Mouse (Mus musculus): ENCODE data around the gene Mab21l3.

The Mab21l3 gene

DNA sequence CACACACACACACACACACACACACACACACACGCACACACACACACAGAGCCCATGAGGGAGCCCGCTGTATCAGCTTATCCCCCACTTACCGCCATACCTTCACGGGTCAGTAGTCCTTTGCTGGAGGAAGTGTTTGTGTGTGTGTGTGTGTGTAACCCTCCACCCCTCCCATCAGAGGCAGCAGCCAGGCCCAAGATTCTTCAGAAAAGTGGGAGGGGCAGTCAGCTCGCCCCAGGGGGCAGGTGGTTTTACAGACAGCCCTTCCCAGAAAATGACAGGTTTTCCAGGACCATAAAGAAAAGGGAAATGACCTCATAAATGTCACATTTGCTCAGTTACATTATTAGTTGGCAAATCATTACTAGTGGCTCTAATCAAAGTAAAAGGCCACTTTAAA lies at the start of gene Mab21l3:
Mab21l3 (minus strand) TSS at position 144 of the 400 bp plus-strand sequence.
- no peak for DNase-seq (ENCODE audit: low spot score)

DNA sequence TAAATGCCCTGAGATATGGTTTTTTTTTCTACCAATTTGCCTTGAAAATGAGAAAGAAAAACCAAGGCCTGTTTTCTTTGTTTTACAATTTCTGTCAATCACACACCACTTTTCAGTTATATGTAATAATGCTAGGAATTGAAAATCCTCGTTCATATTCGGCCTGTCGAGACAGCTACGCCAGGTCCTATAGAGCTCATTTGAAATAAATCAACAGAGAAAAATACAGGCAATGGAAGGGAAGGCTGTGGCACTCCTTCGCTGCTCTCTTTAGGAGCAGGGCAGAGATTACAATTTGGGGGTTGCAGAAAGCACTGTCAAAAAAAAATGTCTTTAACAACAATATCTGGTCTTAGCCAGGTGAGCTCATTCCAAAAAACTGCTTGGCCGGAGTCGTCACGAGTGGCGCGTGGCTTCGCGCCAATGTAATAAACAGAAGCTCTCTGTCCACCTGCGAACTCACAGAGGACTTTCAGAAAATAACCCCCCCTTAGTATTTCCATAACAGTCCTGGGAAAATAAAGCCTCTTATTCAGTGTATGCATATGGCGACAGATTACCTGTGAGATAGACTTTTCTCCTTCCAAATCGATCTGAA lies 48.7 kb upstream of the Mab21l3 start:
- no peak for DNase-seq (ENCODE audit: low spot score)

DNA sequence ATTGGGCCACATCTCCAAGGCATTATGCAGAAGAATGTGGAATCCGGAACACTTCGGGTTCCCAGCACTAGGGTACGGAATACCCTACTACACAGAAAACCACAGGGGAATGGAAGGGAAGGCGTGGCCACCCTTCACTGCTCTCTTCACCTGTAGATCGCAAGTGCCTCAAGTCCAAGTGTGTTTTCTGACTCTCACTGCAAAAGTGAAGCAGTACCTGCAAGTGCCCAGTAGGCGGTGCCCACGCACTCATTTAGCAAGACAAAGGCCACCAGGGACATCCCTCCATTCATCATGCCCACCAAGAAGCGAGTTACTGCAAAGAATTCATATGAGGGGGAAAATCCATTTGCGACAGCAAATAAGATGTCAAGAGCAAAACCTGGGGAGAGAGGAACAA lies 48.1 kb upstream of the Mab21l3 start:
- DNase-seq (ENCODE audit: low spot score), result peak; percentile 60

DNA sequence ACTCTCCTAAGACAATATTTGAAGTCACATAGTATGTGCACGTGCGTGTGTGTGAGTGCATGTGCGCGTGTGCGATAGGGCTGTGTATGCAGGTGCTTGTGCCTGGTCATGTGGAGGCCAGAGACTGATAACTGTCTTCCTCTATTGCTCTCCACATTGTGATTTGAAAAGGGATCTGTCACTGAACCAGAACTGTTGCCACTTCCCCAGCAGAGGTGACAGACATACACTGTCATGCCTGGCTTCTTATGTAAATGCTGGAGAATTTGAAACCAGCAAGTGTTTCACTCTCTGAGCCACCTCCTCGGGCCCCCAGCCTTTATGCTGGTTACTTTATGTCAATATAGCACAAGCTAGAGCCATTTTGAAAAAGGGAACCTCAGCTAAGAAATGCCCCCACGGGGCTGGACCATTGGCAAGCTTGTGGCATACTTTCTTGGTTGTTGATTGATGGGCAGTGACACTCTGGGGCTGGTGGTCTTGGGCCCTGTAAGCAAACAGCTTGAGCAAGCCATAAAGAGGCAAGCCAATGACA lies 46.7 kb upstream of the Mab21l3 start:
- no peak for DNase-seq (ENCODE audit: low spot score)

DNA sequence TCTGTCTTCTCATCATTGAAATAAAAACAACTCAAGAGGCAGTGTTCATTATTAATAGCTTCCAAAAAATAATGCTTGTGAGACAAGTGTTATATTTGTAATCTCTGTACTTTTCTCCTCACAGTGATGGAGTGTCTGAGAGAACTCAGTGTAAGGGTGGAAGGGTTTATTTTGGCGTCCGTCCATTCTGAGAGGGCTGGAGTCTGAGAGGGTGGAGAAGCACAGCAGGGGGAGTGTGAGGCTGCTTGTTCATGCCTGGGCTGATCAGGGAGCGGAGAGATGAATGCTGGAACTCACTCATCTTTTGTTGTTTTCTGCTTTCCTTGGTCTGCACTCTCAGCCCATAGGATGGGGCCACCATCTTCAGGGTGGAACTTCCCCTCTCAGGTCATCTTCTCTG lies 36.8 kb upstream of the Mab21l3 start:
- no peak for DNase-seq (ENCODE audit: low spot score)

DNA sequence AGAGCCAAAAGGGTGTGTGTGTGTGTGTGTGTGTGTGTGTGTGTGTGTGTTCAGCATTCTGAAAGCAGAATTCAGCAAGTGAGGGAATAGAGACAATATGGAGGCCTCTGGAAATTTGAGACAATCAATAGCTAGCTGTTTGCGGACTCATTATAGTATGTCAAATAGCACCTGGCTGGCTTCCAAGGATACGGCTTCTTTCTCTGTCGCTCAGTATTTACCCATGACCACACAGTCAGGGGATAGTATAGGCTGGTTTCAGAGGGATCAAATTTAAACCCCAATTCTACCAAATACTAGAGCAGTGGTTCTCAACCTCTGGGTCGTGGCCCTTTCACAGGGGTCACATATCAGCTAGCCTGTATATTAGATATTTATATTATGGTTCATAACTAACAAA lies 36.3 kb upstream of the Mab21l3 start:
- no peak for DNase-seq (ENCODE audit: low spot score)

DNA sequence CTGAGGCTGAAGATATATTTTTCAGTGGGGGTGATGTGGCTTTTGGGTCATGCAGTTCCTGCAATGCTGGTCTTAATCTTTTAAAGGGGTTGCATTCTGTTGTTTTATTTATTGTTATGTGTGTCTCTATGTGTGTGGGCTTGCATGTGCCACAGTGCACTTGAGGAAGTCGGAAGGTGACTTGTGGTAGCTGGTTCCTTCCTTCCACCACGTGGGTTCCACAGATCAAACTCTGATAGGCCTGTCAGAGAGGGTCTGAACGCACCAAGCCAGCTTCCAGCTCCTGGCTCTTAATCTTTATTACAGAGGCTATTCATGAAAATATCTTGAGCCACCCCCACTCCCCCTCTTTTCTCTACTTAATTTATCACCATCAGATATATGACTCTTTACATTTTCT lies 35.1 kb upstream of the Mab21l3 start:
- no peak for DNase-seq (ENCODE audit: low spot score)

DNA sequence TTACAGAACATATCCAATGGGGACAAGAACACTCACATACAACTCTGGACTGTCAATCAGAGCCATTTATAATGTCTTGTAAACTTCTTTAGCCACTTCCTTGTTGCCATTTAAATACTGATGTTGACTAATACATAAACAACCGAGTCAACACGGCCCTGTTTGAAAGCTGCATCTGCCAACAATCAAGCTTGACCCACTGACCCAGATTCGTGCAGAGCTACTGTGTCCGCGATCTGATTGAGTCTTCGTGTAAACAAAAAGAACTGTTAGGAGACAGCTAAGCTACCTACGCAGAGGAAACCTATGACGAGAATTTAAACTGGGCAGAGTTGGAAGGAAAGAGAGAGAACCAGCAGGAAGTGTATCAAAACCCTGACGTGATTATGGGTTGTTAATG lies 33.0 kb upstream of the Mab21l3 start:
- no peak for DNase-seq (ENCODE audit: low spot score)

DNA sequence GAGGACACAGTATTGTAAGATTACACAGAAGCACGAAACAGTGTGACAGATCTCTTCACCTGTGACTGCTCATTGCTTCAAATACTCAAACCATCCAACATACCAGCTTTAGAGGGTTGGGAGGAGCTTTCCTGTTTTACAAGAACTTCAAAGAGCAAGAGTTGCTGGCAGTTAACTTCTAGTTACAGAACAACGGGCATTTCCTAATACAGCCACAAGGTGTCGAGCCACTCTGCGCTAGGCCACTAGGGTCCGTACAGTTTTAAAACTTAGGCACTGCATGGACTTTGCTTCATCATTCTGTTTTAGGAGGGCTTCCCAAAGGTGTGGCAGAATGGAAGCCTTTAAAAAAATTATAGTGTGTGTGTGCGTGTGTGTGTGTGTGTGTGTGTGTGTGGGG lies 32.1 kb upstream of the Mab21l3 start:
- no peak for DNase-seq (ENCODE audit: low spot score)

DNA sequence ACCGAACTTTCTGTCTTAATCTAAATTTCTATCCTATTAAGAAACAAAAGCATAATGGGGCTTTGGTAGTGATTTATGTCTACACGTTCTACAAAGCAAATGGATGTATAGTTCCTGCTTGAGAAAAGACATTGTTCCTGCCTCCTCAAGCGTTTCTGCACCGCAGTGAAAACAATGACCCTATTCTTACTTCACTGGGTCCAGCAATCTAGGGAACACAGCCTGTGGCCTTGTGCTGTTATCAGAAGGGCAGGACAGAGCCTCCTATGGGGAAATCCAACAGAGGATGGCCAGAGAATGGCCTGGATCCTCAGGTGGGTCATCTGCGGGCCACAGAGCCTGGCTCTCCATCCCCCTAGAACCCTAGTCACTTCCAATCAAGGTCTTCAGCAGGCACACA lies 29.4 kb upstream of the Mab21l3 start:
- DNase-seq (ENCODE audit: low spot score), result no peak

DNA sequence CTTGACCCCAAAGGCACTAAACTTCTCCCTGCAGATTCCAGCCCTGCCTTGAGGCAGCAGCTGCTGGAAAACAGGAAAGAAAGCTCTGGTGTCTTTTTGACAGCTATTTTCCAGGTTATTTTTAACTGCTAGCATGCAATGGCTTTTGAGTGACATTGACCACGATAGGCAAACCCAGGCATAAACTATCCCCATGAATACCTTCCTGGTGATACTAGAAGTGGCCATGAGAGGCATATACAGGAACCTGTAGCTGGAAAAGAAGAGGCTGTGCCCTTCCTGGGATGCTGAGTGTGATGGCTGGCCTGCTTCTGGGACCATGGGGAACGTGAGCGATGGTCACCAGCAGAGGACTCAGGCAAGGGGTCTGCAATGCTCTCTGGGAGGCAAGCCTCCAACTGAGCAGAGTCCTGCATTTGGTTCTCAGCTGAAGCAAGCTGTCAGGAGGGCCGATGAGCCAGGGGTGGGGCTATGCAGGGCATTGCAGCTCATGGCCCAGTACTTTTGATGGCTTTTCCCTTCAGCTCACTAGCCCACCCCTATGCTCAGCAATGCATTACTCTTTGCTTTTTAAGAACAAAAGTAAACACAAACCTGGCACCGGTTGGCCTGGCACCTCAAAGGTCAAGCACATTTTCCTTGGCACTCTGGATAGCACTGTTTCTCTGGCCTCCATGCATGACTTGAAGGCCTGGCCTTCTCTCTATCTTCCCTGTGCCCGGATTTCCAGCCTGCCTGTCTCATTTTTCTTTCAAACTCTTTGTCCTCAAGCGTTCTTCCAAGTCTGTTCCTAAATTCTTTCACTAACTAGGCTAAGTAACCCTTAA lies 27.9 kb upstream of the Mab21l3 start:
- no peak for DNase-seq (ENCODE audit: low spot score)

DNA sequence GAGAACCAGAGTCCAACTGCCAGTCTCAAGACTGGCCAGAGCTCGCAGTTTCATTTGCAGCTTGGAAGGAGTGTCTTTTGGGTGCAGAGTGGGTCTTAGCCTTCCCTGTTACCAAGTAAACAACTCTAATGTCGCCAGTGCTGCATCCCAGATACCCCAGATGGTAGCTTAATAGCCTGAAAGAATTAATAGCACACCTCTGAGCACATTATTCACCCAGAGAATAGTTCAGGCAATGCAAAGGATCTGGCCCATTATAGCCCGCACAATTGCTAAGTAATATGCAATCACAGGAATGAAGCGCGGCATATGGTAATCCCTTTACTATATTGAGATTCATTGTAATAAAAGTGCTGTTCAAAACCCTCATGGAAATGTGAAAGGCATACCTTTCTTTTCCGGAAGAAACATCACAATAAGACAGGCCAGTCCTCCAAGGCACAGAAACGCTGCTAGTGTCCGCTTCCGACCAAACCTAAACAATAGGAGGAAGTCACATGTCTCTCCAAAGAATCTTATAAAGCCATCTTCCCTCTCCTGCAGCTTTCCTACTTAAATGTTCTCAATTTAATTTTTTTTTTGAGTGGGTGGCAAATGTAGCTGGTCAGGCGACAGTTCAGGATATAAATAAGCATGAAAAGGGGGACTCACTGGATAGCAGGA lies 26.6 kb upstream of the Mab21l3 start:
- no peak for DNase-seq (ENCODE audit: low spot score)

DNA sequence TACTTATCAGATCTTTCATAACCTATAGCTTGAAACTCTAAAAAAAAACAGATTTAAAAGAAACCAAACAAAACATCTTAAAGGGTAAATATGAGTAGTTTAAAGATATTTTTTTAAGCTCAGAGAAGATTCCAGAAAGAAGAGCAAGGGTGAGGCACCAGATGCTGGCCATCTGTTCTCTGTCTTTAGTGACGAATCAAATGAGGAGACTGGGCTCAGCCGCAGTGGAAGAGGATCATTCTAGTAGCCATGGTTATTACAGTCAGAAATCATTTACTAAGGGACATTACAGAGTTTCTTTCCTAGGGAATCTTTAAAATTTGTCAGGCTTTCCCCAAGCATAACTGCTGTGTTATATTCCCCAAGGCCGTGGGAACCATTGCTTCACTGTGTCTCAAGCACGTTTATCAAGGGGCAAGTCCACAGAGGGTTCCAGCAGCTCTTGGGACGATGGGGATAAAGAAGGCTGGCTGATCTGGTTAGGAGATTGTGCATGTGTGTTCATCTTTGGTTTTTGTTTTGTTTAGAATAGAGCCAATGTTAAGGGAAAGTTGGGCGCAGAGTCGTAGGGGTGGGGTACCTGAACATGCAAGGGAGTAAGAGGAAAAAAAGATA lies 24.4 kb upstream of the Mab21l3 start:
- no peak for DNase-seq (ENCODE audit: low spot score)

DNA sequence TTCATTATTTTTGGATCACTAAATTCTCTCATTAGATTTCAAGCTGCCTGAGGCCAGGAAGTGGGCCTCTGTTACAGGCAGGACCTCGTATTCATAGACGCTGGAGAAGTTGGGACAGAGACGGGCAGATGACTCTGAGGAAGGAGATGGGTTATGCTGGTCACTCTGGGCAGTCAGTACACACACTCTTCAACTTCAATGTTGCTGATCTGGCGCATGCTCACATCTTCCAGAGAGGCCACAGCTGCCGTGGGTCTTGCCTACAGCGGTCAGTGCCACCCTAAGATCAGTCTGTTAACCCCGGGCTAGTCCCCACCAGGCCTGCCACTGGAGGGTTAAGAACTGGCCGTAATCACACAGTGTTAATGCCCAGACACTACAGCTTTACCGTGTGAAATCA lies 23.2 kb upstream of the Mab21l3 start:
- no peak for DNase-seq (ENCODE audit: low spot score)

DNA sequence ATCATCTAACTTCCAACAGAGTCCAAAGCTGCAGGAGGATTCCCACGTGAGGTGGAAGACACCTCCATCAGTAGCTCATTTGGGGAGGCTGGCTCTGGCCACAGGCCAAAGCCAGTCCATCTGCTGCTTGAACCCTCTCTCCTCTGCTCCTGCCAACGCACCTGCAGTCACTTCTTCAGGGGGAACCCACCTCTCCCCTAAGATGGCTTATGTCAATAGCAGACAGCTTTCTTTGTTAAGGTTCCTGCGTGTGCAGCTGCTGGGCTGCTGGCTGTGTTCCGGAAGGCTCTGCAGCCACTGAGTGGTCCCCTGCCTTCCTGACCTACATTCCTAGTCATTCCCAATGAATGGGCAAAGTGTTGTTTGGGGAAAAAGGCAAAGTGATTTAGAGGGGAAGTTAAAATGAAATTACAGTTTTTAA lies 18.3 kb upstream of the Mab21l3 start:
- DNase-seq (ENCODE audit: low spot score), result no peak

DNA sequence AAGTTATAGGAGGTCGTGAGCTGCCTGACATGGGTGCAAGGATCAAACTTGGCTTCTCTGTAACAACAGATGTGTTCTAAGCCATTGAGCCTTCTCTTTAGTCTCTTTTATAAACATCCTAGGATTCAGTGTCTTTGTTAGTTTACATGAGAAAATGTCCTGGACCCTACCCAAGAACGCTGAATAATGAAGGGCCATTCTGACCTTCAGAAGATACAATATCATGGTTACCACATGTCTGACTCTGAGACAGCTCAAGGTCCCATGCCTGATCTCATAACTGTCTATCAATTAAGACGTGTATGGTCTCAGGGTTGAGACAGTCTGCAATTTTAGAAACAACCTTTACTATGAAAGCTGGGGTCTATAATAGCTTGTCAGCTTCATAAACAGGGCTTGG lies 13.1 kb upstream of the Mab21l3 start:
- no peak for DNase-seq (ENCODE audit: low spot score)

DNA sequence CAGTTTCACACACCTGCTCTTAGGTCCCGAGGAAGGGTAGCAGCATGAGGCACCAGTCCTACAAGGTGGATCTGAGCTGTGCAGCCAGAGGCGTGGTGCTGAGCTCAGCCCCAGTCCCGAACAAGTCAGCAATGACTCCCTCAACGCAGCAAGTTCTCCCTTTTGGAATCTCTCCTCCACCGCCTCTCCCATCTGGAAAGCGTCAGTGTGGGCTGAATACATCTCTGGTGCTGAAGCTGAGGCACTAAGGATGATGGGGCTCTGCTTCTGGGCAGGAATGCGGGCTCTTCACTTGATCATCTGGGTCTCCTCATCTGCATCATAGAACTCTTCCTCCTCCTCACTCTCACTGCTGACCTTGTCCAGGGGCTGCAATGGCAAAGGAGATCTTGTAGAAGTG lies 11.4 kb upstream of the Mab21l3 start:
- no peak for DNase-seq (ENCODE audit: low spot score)

DNA sequence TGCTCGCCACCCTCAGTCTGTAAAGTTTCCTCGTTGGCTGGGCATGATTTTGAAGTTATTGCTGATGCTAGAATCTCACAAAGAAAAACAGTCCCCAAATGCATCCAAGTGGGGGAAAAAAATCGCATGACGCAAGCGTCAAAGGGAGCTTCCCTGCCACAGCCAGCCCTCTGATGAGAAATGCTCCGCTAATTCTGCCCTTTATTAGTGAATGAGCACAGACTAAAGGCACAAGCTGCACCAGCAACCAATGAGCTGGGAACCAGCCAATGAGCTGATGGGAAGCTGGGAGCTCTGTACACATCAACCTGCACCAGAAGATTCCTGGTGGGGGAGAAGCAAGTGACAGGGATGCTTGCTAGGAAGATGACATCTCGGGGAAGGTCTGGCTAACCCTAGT lies 11.0 kb upstream of the Mab21l3 start:
- no peak for DNase-seq (ENCODE audit: low spot score)

DNA sequence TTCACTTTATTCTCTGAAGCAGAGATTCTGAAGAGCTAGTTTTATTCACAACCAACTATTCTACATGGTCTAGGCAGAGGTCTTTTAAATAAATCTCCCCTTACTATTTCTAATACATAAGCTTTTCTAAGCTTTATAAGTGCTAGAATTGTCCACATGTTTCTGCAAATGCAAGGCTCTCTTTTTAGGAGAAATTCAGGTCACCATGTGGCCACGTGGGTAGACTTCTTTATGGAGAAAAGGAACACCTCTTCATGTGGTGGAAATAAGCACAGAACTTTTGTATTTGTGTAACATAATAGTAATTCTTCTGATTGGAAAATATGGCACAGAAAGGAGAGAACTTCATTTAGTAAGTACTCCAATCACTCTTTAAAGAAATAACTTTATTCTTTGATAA lies 5.3 kb upstream of the Mab21l3 start:
- no peak for DNase-seq (ENCODE audit: low spot score)

DNA sequence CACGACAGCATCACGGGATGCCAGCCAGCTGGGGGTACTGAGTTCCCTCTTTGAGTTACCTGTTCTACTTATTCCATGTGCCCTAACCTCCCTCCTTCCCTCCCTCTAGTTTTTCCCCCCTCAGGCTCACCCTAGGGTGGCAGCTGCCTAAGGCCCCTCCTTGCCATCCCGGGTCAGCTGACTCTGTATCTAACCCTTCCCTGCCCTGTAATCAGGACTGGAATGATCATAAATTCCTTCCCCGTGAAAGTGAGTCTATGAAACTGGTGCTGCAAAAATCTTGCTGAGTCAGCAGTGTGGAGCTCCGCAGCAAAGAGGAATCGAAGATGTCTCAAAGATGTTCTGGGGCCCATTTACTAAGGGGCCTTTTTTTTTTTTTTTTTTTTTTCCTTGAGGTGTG lies 2.6 kb upstream of the Mab21l3 start:
- DNase-seq (ENCODE audit: low spot score), result no peak

DNA sequence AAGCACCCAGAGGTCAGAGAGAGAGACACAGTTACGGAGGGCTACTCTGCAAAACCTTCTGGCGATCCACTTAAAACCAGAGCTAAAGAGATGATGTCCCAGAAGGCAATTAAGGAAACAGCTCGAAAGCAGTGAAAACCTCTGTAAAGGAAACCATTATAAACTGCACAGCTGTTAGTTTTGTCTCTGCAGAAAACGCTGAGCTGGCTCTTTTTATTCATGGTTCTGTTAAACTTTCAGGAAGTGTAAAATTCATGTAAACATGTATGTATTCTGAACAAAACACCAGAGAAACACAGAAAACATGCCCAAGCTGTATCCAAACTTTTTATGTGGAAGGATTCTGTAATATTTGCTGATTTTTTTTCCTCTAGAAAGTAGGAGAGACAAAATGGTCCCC lies 2.7 kb downstream of the Mab21l3 start:
- DNase-seq (ENCODE audit: low spot score), result no peak

DNA sequence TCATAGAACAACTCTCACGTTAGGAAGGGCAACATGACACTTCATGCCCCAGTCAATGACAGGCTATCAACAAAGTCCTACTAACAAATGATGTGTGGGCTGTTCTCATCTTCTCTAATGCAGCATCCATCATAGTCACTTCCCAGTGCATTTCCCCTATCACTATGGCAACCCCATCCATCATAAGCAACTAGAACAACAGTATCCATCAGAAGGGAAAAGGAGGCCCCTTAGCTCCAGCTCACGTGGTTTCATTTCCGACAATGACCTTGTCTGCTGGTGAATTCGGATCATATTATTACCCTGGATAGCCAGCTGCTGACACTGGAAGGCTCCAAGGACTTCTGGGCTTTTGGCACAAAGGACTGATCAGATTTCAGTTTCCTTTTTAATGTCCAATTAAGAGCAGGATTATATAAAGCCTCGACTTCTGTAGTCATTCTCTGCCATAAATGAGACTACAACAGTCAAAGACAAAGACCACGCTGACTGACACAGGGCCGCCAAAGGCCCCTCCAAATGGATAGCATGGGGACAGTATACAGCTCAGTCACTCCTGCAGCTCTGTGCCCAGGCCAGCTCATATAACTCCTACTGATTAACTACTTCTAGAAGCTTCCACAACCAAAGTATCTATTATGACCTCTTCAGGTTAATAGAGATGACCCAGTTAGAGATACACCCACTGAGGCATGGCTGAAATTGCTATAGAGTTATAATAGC lies 6.2 kb downstream of the Mab21l3 start:
- no peak for DNase-seq (ENCODE audit: low spot score)
